Mouse (Mus musculus) intestine, embryonic 16.5 days (tissue): ENCODE measurements around the gene Scn5a. TPM values are rescaled to one million over a fixed set of nuclear protein-coding genes. Genes with fewer than 3 reads are reported as not detected.

Experiments used
- ATAC-seq: fragments of 200-750 bp; cut with Nextera tagmentation; 2 replicates; pipeline ENCODE4 v1.8.0; 2017; ENCODE audit warnings: moderate TSS enrichment, moderate library complexity
- H3K27ac ChIP-seq: fragments of 300-500 bp; sonication (generic); 2 replicates; pipeline ENCODE4 v1.5.1; 2014; ENCODE audit warnings: mild to moderate bottlenecking, low read length
- H3K27me3 ChIP-seq: fragments of 300-500 bp; sonication (generic); replicated peaks from 2 replicates; pipeline ENCODE4 v1.6.1; 2014; ENCODE audit warnings: low read length, control low read depth, mixed read lengths; ENCODE audit not compliant: control insufficient read depth, insufficient read depth
- H3K36me3 ChIP-seq: fragments of 300-500 bp; sonication (generic); 2 replicates; pipeline ENCODE4 v1.6.1; 2014; ENCODE audit warnings: low read length, control low read depth; ENCODE audit not compliant: control insufficient read depth, insufficient read depth
- H3K4me1 ChIP-seq: fragments of 300-500 bp; sonication (generic); 2 replicates; pipeline ENCODE4 v1.6.1; 2014; ENCODE audit warnings: low read length, control low read depth, mixed read lengths; ENCODE audit not compliant: control insufficient read depth, insufficient read depth
- H3K4me2 ChIP-seq: fragments of 300-500 bp; sonication (generic); 2 replicates; pipeline ENCODE4 v1.6.1; 2014; ENCODE audit warnings: low read depth, low read length, control low read depth
- H3K4me3 ChIP-seq: fragments of 300-500 bp; sonication (generic); 2 replicates; pipeline ENCODE4 v1.5.1; 2014; ENCODE audit warnings: mild to moderate bottlenecking, low read length
- H3K9ac ChIP-seq: fragments of 300-500 bp; sonication (generic); 2 replicates; pipeline ENCODE4 v1.6.1; 2014; ENCODE audit warnings: low read depth, low read length
- H3K9me3 ChIP-seq: fragments of 300-500 bp; sonication (generic); 2 replicates; pipeline ENCODE4 v1.6.1; 2016; ENCODE audit warnings: low read length, control low read depth; ENCODE audit not compliant: control insufficient read depth
- WGBS: fragments of 180-500 bp; shearing (Covaris S2); extraction: QIAGEN DNeasy Blood & Tissue Kit; methylation state at CpG from one replicate; pipeline ENCODE4 v1.1.7; 2014; 5-methylcytosine and 5-hydroxymethylcytosine counted together
- polyA plus RNA-seq: library from polyadenylated mRNA; unstranded; fragments of >200 nt; fragmentation: Nextera tagmentation; extraction: Ambion mirVana; gene quantifications from 2 replicates; pipeline ENCODE4 v1.2.1, GENCODE M21; 2015

The Scn5a gene
- polyA plus RNA-seq, 1 experiment from 2014 or later: 0.26 TPM

- WGBS: 90% methylated on average over 12 of the region's 12 CpGs
- Histone ChIP-seq H3K9ac (no peak overlapping the region), H3K4me1 (no peaks in the 10 kb centered on the region), H3K27me3 (no peaks in the 10 kb centered on the region), H3K36me3 (0 out of 2 replicates have a peak, but pooled peaks cover 4% of the 10 kb centered on the region), H3K4me3 (no peak overlapping the region), H3K27ac (no peak overlapping the region), H3K9me3 (no peaks in the 10 kb centered on the region), H3K4me2 (no peak overlapping the region)
- ATAC-seq: no peak
These were observed 140.8 kb downstream of the Scn5a start for GRCm38 (mm10) chr9:119438065-119438464.

DNA sequence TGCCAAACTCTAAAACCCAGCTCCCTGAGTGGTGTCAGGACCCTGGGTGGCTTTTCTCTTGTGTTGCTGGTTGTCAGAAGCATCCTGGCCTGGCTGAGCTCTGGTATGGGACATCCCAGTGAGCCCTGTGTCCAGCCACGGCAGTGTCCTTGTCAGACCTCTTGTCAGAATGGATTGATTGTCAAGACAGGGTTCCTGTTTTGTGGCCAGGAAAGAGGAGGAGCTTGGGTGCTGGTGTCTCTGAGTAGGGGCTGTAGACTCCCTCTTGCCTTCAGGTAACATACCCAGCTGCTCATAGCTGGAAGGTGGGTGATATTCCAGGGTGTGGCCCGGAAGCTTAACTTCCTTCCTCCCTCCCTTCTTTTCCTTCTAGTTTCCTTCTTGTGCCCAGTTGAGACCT is 143.0 kb downstream of the Scn5a start:
- no peak overlapping the region for H3K4me2 ChIP-seq
- H3K9ac ChIP-seq: no peak overlapping the region
- WGBS: 67% methylated on average over 2 of the region's 2 CpGs
- H3K9me3 ChIP-seq: no peaks in the 10 kb centered on the region
- H3K27me3 ChIP-seq: no peaks in the 10 kb centered on the region
- H3K36me3 ChIP-seq: peaks cover 9% of the 10 kb centered on the region
- no peak overlapping the region for H3K4me3 ChIP-seq
- H3K27ac ChIP-seq: no peak overlapping the region
- no peak for ATAC-seq
- no peaks in the 10 kb centered on the region for H3K4me1 ChIP-seq

Other genes with a start within 250 kb of the Scn5a start
- 114 and 116 TPM in 2 replicates for gene Acaa1a, start 239.3 kb downstream of the Scn5a start, polyA plus RNA-seq
- 35.0 and 36.3 TPM in 2 replicates for gene Myd88, start 237.6 kb downstream of the Scn5a start, polyA plus RNA-seq
- gene Xylb, start 221.6 kb downstream of the Scn5a start, polyA plus RNA-seq: 17.4 and 18.5 TPM in 2 replicates
- gene Slc22a14, start 213.5 kb downstream of the Scn5a start, polyA plus RNA-seq: 0.10 and 0.16 TPM in 2 replicates
- 6.3 and 8.4 TPM in 2 replicates for gene Acvr2b, start 176.9 kb downstream of the Scn5a start, polyA plus RNA-seq
- 15.3 and 17.5 TPM in 2 replicates for gene Exog, start 134.1 kb downstream of the Scn5a start, polyA plus RNA-seq
- 0.02 TPM in 1 of 2 replicates, not detected in the other for gene Scn10a, start 140.3 kb upstream of the Scn5a start, polyA plus RNA-seq
- gene Scn11a, start 246.4 kb upstream of the Scn5a start, polyA plus RNA-seq: 0.04 TPM in 1 of 2 replicates, not detected in the other